Mouse (Mus musculus): Measurements from ENCODE around the gene Irf9. TPM values are rescaled to one million over a fixed set of nuclear protein-coding genes. Genes with fewer than 3 reads are reported as not detected.

The Irf9 gene
- polyA plus RNA-seq (2012; ENCODE audit: insufficient read depth, insufficient read length, missing spikeins): 74.7 and 77.7 TPM in 2 replicates

- Histone ChIP-seq H3K27ac (ENCODE audit: insufficient read depth, low read depth, low read length) (peak within 1 kb of the TSS; percentile 93), H3K4me1 (ENCODE audit: control insufficient read depth, insufficient read depth, low read length) (peaks cover 6% of the 10 kb centered on the region; the same call in 1 of the 2 replicates), H3K4me3 (ENCODE audit: insufficient read depth, low read length) (peak within 1 kb of the TSS; percentile 76)
- no peak for TF ChIP-seq POLR2A (IDR thresholded peaks at IDR 0.05; ENCODE audit: borderline replicate concordance, low read depth, low read length)
- no peak for TF ChIP-seq CTCF (IDR thresholded peaks at IDR 0.05; ENCODE audit: low read depth, low read length)
These were observed at the start of gene Irf9 for GRCm38 (mm10) chr14:55603271-55603632. Irf9 (plus strand) TSS chr14:55603571.

DNA sequence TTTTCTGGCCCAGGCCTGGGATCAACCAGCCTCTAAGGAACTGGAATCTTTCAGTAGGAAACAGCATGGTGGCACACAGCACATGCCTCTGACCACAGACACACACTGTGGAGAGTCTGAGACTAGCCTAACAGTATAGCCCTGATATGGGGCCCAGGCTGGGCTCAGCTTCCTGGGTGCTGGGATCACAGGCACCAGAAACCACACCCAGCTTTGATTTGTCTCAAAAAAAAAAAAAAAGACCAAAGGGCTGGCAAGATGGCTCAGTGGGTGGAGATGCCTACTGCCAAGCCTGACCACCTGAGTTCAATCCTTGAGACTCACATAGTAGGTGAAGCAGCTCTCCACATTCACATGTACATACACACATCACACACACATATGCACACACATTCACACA, 48.7 kb upstream of the Irf9 start:
- no peak for TF ChIP-seq CTCF (IDR thresholded peaks at IDR 0.05; ENCODE audit: low read depth, low read length)
- Histone ChIP-seq H3K4me1 (ENCODE audit: control insufficient read depth, insufficient read depth, low read length) (peaks cover 27% of the 10 kb centered on the region), H3K4me3 (ENCODE audit: insufficient read depth, low read length) (no peak overlapping the region), H3K27ac (ENCODE audit: insufficient read depth, low read depth, low read length) (0 out of 2 replicates have a peak overlapping the region, but pooled peaks have one; percentile 3)

DNA sequence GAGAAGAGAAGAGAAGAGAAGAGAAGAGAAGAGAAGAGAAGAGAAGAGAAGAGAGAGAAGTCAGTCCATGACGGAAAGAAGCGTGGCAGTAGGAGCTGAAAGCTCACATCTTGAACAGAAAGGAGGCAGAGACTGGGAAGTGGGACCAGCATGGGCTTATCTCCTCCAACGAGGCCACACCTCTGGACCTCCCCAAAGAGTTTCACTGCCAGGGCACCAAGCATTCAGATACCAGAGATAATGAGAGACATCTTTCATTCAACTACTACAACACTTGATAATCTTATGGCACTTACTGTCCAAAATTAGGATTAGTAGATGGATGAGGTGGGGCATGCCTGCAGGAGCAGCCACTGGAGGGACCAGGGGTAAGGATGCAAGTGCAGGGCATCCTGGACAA, 47.6 kb upstream of the Irf9 start:
- Histone ChIP-seq H3K27ac (ENCODE audit: insufficient read depth, low read depth, low read length) (no peak overlapping the region), H3K4me1 (ENCODE audit: control insufficient read depth, insufficient read depth, low read length) (peaks cover 27% of the 10 kb centered on the region), H3K4me3 (ENCODE audit: insufficient read depth, low read length) (no peak overlapping the region)
- TF ChIP-seq CTCF (IDR thresholded peaks at IDR 0.05; ENCODE audit: low read depth, low read length): no peak
- no peak for TF ChIP-seq POLR2A (IDR thresholded peaks at IDR 0.05; ENCODE audit: borderline replicate concordance, low read depth, low read length)

- H3K4me1 ChIP-seq (ENCODE audit: control insufficient read depth, insufficient read depth, low read length): peaks cover 32% of the 10 kb centered on the region
- H3K4me3 ChIP-seq (ENCODE audit: insufficient read depth, low read length): no peak overlapping the region
- TF ChIP-seq CTCF (IDR thresholded peaks at IDR 0.05; ENCODE audit: low read depth, low read length): peak; percentile 80
- no peak for TF ChIP-seq POLR2A (IDR thresholded peaks at IDR 0.05; ENCODE audit: borderline replicate concordance, low read depth, low read length)
- peak overlapping the region; percentile 98 for H3K27ac ChIP-seq (ENCODE audit: insufficient read depth, low read depth, low read length)
These were observed 46.4 kb upstream of the Irf9 start for GRCm38 (mm10) chr14:55557003-55557402.

- no peak overlapping the region for H3K4me3 ChIP-seq (ENCODE audit: insufficient read depth, low read length)
- H3K27ac ChIP-seq (ENCODE audit: insufficient read depth, low read depth, low read length): peak overlapping the region; percentile 98
- H3K4me1 ChIP-seq (ENCODE audit: control insufficient read depth, insufficient read depth, low read length): peaks cover 32% of the 10 kb centered on the region
- TF ChIP-seq POLR2A (IDR thresholded peaks at IDR 0.05; ENCODE audit: borderline replicate concordance, low read depth, low read length): no peak
- no peak for TF ChIP-seq CTCF (IDR thresholded peaks at IDR 0.05; ENCODE audit: low read depth, low read length)
These were observed 45.8 kb upstream of the Irf9 start for GRCm38 (mm10) chr14:55557587-55557986.

- peaks cover 32% of the 10 kb centered on the region for H3K4me1 ChIP-seq (ENCODE audit: control insufficient read depth, insufficient read depth, low read length)
- no peak overlapping the region for H3K27ac ChIP-seq (ENCODE audit: insufficient read depth, low read depth, low read length)
- TF ChIP-seq POLR2A (IDR thresholded peaks at IDR 0.05; ENCODE audit: borderline replicate concordance, low read depth, low read length): no peak
- no peak for TF ChIP-seq CTCF (IDR thresholded peaks at IDR 0.05; ENCODE audit: low read depth, low read length)
- no peak overlapping the region for H3K4me3 ChIP-seq (ENCODE audit: insufficient read depth, low read length)
These were observed 44.5 kb upstream of the Irf9 start for GRCm38 (mm10) chr14:55558740-55559448.

- TF ChIP-seq POLR2A (IDR thresholded peaks at IDR 0.05; ENCODE audit: borderline replicate concordance, low read depth, low read length): no peak
- no peak for TF ChIP-seq CTCF (IDR thresholded peaks at IDR 0.05; ENCODE audit: low read depth, low read length)
- Histone ChIP-seq H3K27ac (ENCODE audit: insufficient read depth, low read depth, low read length) (peak within 1 kb of the TSS; percentile 91), H3K4me3 (ENCODE audit: insufficient read depth, low read length) (peak within 1 kb of the TSS; percentile 94), H3K4me1 (ENCODE audit: control insufficient read depth, insufficient read depth, low read length) (peaks cover 25% of the 10 kb centered on the region)
These were observed 43.6 kb upstream of the Irf9 start, which contains the start of gene Dcaf11 for GRCm38 (mm10) chr14:55559799-55560201. Dcaf11 (plus strand) TSS chr14:55560006.

GRCm38 (mm10) chr14:55560202-55561073, 42.9 kb upstream of the Irf9 start, which contains the start of gene A730061H03Rik:
A730061H03Rik (minus strand) TSS chr14:55560406.
- Histone ChIP-seq H3K4me1 (ENCODE audit: control insufficient read depth, insufficient read depth, low read length) (peaks cover 22% of the 10 kb centered on the region), H3K27ac (ENCODE audit: insufficient read depth, low read depth, low read length) (peak within 1 kb of the TSS; percentile 91), H3K4me3 (ENCODE audit: insufficient read depth, low read length) (peak within 1 kb of the TSS; percentile 94)
- no peak for TF ChIP-seq CTCF (IDR thresholded peaks at IDR 0.05; ENCODE audit: low read depth, low read length)
- no peak for TF ChIP-seq POLR2A (IDR thresholded peaks at IDR 0.05; ENCODE audit: borderline replicate concordance, low read depth, low read length)

DNA sequence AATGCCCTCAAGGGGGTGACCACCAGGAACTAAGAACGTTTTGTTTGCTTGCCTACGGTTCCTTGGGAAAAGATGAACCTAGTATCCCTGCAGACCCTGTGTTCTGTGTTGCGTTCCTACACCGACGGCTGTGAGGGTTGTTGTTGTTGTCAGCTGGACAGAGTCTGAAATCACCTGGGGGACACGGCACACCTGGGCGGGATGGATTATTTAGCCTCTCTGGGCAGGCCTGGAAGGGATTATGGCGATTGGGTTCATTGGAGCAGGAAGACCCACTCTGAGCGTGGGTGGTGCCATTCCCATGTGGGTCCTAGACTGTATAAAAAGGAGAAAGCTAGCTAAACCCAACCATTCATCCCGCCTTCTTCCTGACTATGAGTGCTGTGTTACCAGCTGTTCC, 41.5 kb upstream of the Irf9 start:
- Histone ChIP-seq H3K4me1 (ENCODE audit: control insufficient read depth, insufficient read depth, low read length) (peaks cover 13% of the 10 kb centered on the region), H3K4me3 (ENCODE audit: insufficient read depth, low read length) (no peak overlapping the region), H3K27ac (ENCODE audit: insufficient read depth, low read depth, low read length) (no peak overlapping the region)
- TF ChIP-seq POLR2A (IDR thresholded peaks at IDR 0.05; ENCODE audit: borderline replicate concordance, low read depth, low read length): no peak
- no peak for TF ChIP-seq CTCF (IDR thresholded peaks at IDR 0.05; ENCODE audit: low read depth, low read length)

DNA sequence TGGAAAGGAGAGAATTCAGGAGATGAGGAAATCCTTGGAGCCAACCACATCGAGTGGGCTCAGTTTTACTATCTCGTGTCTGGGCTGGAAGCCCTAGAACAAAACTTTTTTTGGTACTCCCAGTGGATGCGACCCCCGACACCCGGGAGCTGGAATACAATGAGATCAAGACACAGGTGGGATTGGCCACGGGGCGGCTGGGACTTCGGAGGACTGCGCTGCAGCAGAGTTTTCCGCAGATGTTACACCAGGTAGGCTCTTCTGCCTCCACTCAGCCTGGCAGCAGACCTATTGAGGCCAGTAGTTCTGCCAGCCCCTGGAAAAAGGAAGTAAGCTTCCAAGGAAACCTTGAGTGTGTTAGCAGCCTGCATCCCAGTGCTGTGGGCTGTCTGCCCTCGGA, 40.1 kb upstream of the Irf9 start:
- Histone ChIP-seq H3K4me3 (ENCODE audit: insufficient read depth, low read length) (no peak overlapping the region), H3K27ac (ENCODE audit: insufficient read depth, low read depth, low read length) (no peak overlapping the region), H3K4me1 (ENCODE audit: control insufficient read depth, insufficient read depth, low read length) (peaks cover 7% of the 10 kb centered on the region)
- TF ChIP-seq CTCF (IDR thresholded peaks at IDR 0.05; ENCODE audit: low read depth, low read length): no peak
- no peak for TF ChIP-seq POLR2A (IDR thresholded peaks at IDR 0.05; ENCODE audit: borderline replicate concordance, low read depth, low read length)

All from bone marrow macrophage, adult 2 months (primary cell).